9 mouse cellular contexts compared by ENCODE assay signal in the genomic region with DNA sequence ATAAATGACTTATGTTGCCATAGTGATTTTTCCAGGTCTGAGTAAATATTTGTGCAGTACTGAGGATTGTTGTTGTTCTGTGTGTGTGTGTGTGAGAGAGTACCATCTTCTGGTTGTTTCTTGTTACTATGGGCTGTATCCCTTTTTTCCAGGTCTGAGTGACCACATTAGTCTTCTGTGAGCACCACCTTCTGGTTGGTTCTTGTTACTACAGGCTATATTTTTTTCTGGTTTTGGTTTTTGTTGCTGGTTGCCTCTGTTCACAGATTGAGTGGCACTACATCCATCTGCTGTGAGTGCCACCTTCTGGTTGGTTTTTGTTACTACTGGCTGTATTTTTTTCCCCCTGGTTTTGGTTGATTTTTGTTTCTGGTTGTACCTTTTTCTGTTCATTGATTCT. TPM values are rescaled to one million over a fixed set of nuclear protein-coding genes. Genes with fewer than 3 reads are reported as not detected.
DNase-seq lines count a peak whose midpoint lies in the region; ATAC-seq and TF ChIP-seq lines count a peak whose summit lies in the region.
"Had no signal": no experiment of that assay in that cellular context is flagged by ENCODE, and none has a peak within 500 bp of the region (broad histone marks: within the 10 kb centered on the region; RNA-seq: fewer than 3 reads in every experiment).

No protein-coding gene starts in this region.

- peak; percentile 62 for DNase-seq in left cerebral cortex, adult 11 months (ENCODE audit: low spot score)
- no peak for DNase-seq in left cerebral cortex, postnatal 36 days (ENCODE audit: low spot score in 2 of 2)
- DNase-seq in MEL (ENCODE audit: low read depth, low spot score), result peak; percentile 77
- peak; percentile 46 for DNase-seq in c-Kit-positive CD71-negative TER-119-negative erythroid progenitor cells, embryonic 14.5 days (ENCODE audit: low read depth)
- DNase-seq in heart, postnatal 0 days (ENCODE audit: low spot score), result peak; percentile 50
- no peak for DNase-seq in urinary bladder, postnatal 4 days (ENCODE audit: low spot score in 2 of 2)

- no peak overlapping the region for H3K9ac ChIP-seq in MEL (ENCODE audit: control insufficient read depth, low read depth, low read length, poor library complexity, severe bottlenecking)
- no peak overlapping the region for H3K9ac ChIP-seq in heart, postnatal 0 days (replicated peaks; ENCODE audit: low read depth, low read length)
- H3K9ac ChIP-seq in midbrain, embryonic 13.5 days (replicated peaks), result no peak overlapping the region

- peak; percentile 76 for TF ChIP-seq RAD21 in MEL (IDR thresholded peaks at IDR 0.05; ENCODE audit: low read depth, low read length)

- no peaks in the 10 kb centered on the region for H3K79me2 ChIP-seq in MEL (ENCODE audit: control insufficient read depth, insufficient read depth, low read length, poor library complexity)

- intact Hi-C loops in left cerebral cortex, postnatal 36 days (cut with DNase I), result no loop called here

- ATAC-seq in heart, postnatal 0 days (ENCODE audit: insufficient read depth, low read depth), result peak; percentile 41; the same call in 1 of the 2 replicates
- ATAC-seq in midbrain, embryonic 13.5 days, result 0 out of 2 replicates have a peak, but pooled peaks have one; percentile 27

- H3K4me3 ChIP-seq in MEL (ENCODE audit: control insufficient read depth in 1 of 2, insufficient read depth in 1 of 2, low read depth in 2 of 2, low read length in 2 of 2), result no peak overlapping the region
- no peak overlapping the region for H3K4me3 ChIP-seq in heart, postnatal 0 days (ENCODE audit: low read depth, low read length)
- no peak overlapping the region for H3K4me3 ChIP-seq in midbrain, embryonic 13.5 days (replicated peaks)

- H3K4me2 ChIP-seq in heart, postnatal 0 days (ENCODE audit: low read depth, low read length), result no peak overlapping the region
- no peak overlapping the region for H3K4me2 ChIP-seq in midbrain, embryonic 13.5 days (replicated peaks)

- H3K36me3 ChIP-seq in MEL (ENCODE audit: control insufficient read depth in 1 of 2, insufficient read depth in 2 of 2, low read length in 2 of 2), result peaks cover 0 to 4% of the 10 kb centered on the region in 2 experiments; a peak in 2 of 4 replicates
- no peaks in the 10 kb centered on the region for H3K36me3 ChIP-seq in heart, postnatal 0 days (replicated peaks; ENCODE audit: control insufficient read depth, insufficient read depth, low read length)
- H3K36me3 ChIP-seq in midbrain, embryonic 13.5 days, result no peaks in the 10 kb centered on the region

- no peak overlapping the region for H3K27ac ChIP-seq in MEL (ENCODE audit: control insufficient read depth, low read depth, low read length)
- H3K27ac ChIP-seq in heart, postnatal 0 days (ENCODE audit: low read depth), result no peak overlapping the region
- no peak overlapping the region for H3K27ac ChIP-seq in midbrain, embryonic 13.5 days

- no peak for TF ChIP-seq POLR2A in MEL (IDR thresholded peaks at IDR 0.05; ENCODE audit: control insufficient read depth in 1 of 2, insufficient read depth in 1 of 2, low read depth in 1 of 2, low read length in 2 of 2, poor library complexity in 1 of 2)

- H3K9me3 ChIP-seq in MEL (replicated peaks; ENCODE audit: insufficient read depth, low read length), result no peaks in the 10 kb centered on the region
- H3K9me3 ChIP-seq in heart, postnatal 0 days (replicated peaks; ENCODE audit: control insufficient read depth, low read length), result 0 out of 2 replicates have a peak, but pooled peaks cover 3% of the 10 kb centered on the region
- H3K9me3 ChIP-seq in midbrain, embryonic 13.5 days, result no peaks in the 10 kb centered on the region

- H3K27me3 ChIP-seq in MEL (ENCODE audit: control insufficient read depth in 1 of 2, insufficient read depth in 2 of 2, low read length in 2 of 2), result no peaks in the 10 kb centered on the region
- H3K27me3 ChIP-seq in heart, postnatal 0 days (ENCODE audit: control insufficient read depth, insufficient read depth, low read length), result no peaks in the 10 kb centered on the region
- no peaks in the 10 kb centered on the region for H3K27me3 ChIP-seq in midbrain, embryonic 13.5 days

- TF ChIP-seq CTCF in MEL (IDR thresholded peaks at IDR 0.05 in 2 of 3, conservative IDR thresholded peaks at IDR 0.05 in 1 of 3; ENCODE audit: control insufficient read depth in 1 of 3, insufficient read depth in 1 of 3, low read depth in 2 of 3, low read length in 3 of 3, poor library complexity in 1 of 3, severe bottlenecking in 1 of 3), result peak; percentile 18 to 84 (median 57); a peak in 5 of 6 replicates
- TF ChIP-seq CTCF in heart, postnatal 0 days (IDR thresholded peaks at IDR 0.05; ENCODE audit: low read depth), result peak; percentile 42

- H3K4me1 ChIP-seq in MEL (ENCODE audit: control insufficient read depth in 1 of 2, insufficient read depth in 2 of 2, low read length in 2 of 2), result peaks cover 0 to 2% of the 10 kb centered on the region in 2 experiments; a peak in 1 of 4 replicates
- no peaks in the 10 kb centered on the region for H3K4me1 ChIP-seq in heart, postnatal 0 days (ENCODE audit: control insufficient read depth, insufficient read depth)
- H3K4me1 ChIP-seq in midbrain, embryonic 13.5 days (replicated peaks), result no peaks in the 10 kb centered on the region

- TF ChIP-seq EP300 in MEL (IDR thresholded peaks at IDR 0.05; ENCODE audit: low read depth in 1 of 2, low read length in 2 of 2), result no peak
- TF ChIP-seq EP300 in heart, postnatal 0 days (IDR thresholded peaks at IDR 0.05; ENCODE audit: low read depth), result no peak

TF ChIP-seq in MEL, 35 proteins besides CTCF, POLR2A, EP300 and RAD21:
- TF ChIP-seq UBTF (IDR thresholded peaks at IDR 0.05; ENCODE audit: borderline replicate concordance, insufficient read depth, low read depth, low read length), result no peak
- TF ChIP-seq ZNF384 (IDR thresholded peaks at IDR 0.05; ENCODE audit: low read depth, low read length), result peak; percentile 74
- peak; percentile 77 for TF ChIP-seq ZC3H11A (IDR thresholded peaks at IDR 0.05; ENCODE audit: low read depth, low read length)
- no peak for TF ChIP-seq GABPA (IDR thresholded peaks at IDR 0.05; ENCODE audit: low read depth, low read length)
- peak; percentile 75 for TF ChIP-seq SMC3 (IDR thresholded peaks at IDR 0.05; ENCODE audit: low read depth, low read length)
TF ChIP-seq in MEL: peak in this region for 3.

RNA-seq across cellular contexts. Expression of a gene that starts 18.1 kb away (rescaled TPM):
- 10 to 100 TPM; 38.4 to 38.8 TPM for total RNA-seq in left cerebral cortex, postnatal 36 days (2021)
- 77.2 and 78.7 TPM in 2 replicates for total RNA-seq in MEL (2012; rRNA removed)
- 10 to 100 TPM in 1 of 2 experiments, not detected in 1; 84.6 TPM for polyA plus RNA-seq in MEL (2012; ENCODE audit: insufficient read depth in 1 of 2, insufficient read length in 2 of 2, low read depth in 1 of 2, low replicate concordance in 2 of 2, missing spikeins in 1 of 2)
- total RNA-seq in heart, postnatal 0 days (2014; rRNA removed; ENCODE audit: low replicate concordance), result 10.1 and 24.9 TPM in 2 replicates
- 83.7 and 87.1 TPM in 2 replicates for polyA plus RNA-seq in heart, postnatal 0 days (2015; fragmentation: Nextera tagmentation; extraction: Ambion mirVana)
- 70.2 and 74.3 TPM in 2 replicates for polyA plus RNA-seq in midbrain, embryonic 13.5 days (2015; fragmentation: Nextera tagmentation; extraction: Ambion mirVana)

RNA-seq across cellular contexts. Expression of a gene that starts 18.3 kb away (rescaled TPM):
- total RNA-seq in left cerebral cortex, postnatal 36 days (2021), result 10 to 100 TPM; 71.9 to 83.9 TPM
- 40.9 and 50.5 TPM in 2 replicates for total RNA-seq in MEL (2012; rRNA removed)
- 100 to 1,000 TPM in 1 of 2 experiments, not detected in 1; 203 TPM for polyA plus RNA-seq in MEL (2012; ENCODE audit: insufficient read depth in 1 of 2, insufficient read length in 2 of 2, low read depth in 1 of 2, low replicate concordance in 2 of 2, missing spikeins in 1 of 2)
- total RNA-seq in heart, postnatal 0 days (2014; rRNA removed; ENCODE audit: low replicate concordance), result 19.0 and 21.8 TPM in 2 replicates
- 5.2 and 6.7 TPM in 2 replicates for polyA plus RNA-seq in heart, postnatal 0 days (2015; fragmentation: Nextera tagmentation; extraction: Ambion mirVana)
- 23.6 and 23.8 TPM in 2 replicates for polyA plus RNA-seq in midbrain, embryonic 13.5 days (2015; fragmentation: Nextera tagmentation; extraction: Ambion mirVana)

RNA-seq across cellular contexts. Expression of a gene that starts 22.2 kb away (rescaled TPM):
- 1 to 10 TPM; 8.5 to 9.9 TPM for total RNA-seq in left cerebral cortex, postnatal 36 days (2021)
- 1.3 and 2.9 TPM in 2 replicates for total RNA-seq in MEL (2012; rRNA removed)
- polyA plus RNA-seq in MEL (2012; ENCODE audit: insufficient read depth in 1 of 2, insufficient read length in 2 of 2, low read depth in 1 of 2, low replicate concordance in 2 of 2, missing spikeins in 1 of 2), result 10 to 100 TPM in 1 of 2 experiments, not detected in 1; 13.9 TPM
- 2.1 and 13.1 TPM in 2 replicates for total RNA-seq in heart, postnatal 0 days (2014; rRNA removed; ENCODE audit: low replicate concordance)
- not detected in 2 replicates for polyA plus RNA-seq in heart, postnatal 0 days (2015; fragmentation: Nextera tagmentation; extraction: Ambion mirVana)
- polyA plus RNA-seq in midbrain, embryonic 13.5 days (2015; fragmentation: Nextera tagmentation; extraction: Ambion mirVana), result 0.23 TPM in 1 of 2 replicates, not detected in the other
- polyA plus RNA-seq: frontal cortex, adult 2 months; lung, embryonic 16.5 days had no signal

RNA-seq across cellular contexts. Expression of a gene that starts 22.2 kb away (rescaled TPM):
- total RNA-seq in left cerebral cortex, postnatal 36 days (2021), result 10 to 100 TPM; 28.2 to 30.6 TPM
- total RNA-seq in MEL (2012; rRNA removed), result 19.9 and 25.3 TPM in 2 replicates
- polyA plus RNA-seq in MEL (2012; ENCODE audit: insufficient read depth in 1 of 2, insufficient read length in 2 of 2, low read depth in 1 of 2, low replicate concordance in 2 of 2, missing spikeins in 1 of 2), result 10 to 100 TPM in 1 of 2 experiments, not detected in 1; 33.0 TPM
- total RNA-seq in heart, postnatal 0 days (2014; rRNA removed; ENCODE audit: low replicate concordance), result 34.7 and 45.6 TPM in 2 replicates
- 30.6 and 32.9 TPM in 2 replicates for polyA plus RNA-seq in heart, postnatal 0 days (2015; fragmentation: Nextera tagmentation; extraction: Ambion mirVana)
- polyA plus RNA-seq in midbrain, embryonic 13.5 days (2015; fragmentation: Nextera tagmentation; extraction: Ambion mirVana), result 35.5 and 38.4 TPM in 2 replicates

RNA-seq across cellular contexts. Expression of a gene that starts 46.8 kb away (rescaled TPM):
- 1 to 10 TPM; 1.5 to 2.2 TPM for total RNA-seq in left cerebral cortex, postnatal 36 days (2021)
- 81.1 and 90.2 TPM in 2 replicates for total RNA-seq in MEL (2012; rRNA removed)
- polyA plus RNA-seq in MEL (2012; ENCODE audit: insufficient read depth in 1 of 2, insufficient read length in 2 of 2, low read depth in 1 of 2, low replicate concordance in 2 of 2, missing spikeins in 1 of 2), result 10 to 100 TPM in 1 of 2 experiments, not detected in 1; 87.4 TPM
- 16.3 and 25.7 TPM in 2 replicates for total RNA-seq in heart, postnatal 0 days (2014; rRNA removed; ENCODE audit: low replicate concordance)
- 10.3 and 12.1 TPM in 2 replicates for polyA plus RNA-seq in heart, postnatal 0 days (2015; fragmentation: Nextera tagmentation; extraction: Ambion mirVana)
- polyA plus RNA-seq in midbrain, embryonic 13.5 days (2015; fragmentation: Nextera tagmentation; extraction: Ambion mirVana), result 17.4 and 18.5 TPM in 2 replicates

Comparison
In these comparisons a context has a peak if more than half of its experiments do, and no peak if none do; other contexts are left out.
1. DNase-seq: peak in left cerebral cortex, adult 11 months (single experiment), MEL (single experiment), c-Kit-positive CD71-negative TER-119-negative erythroid progenitor cells, embryonic 14.5 days (single experiment) and heart, postnatal 0 days (single experiment); none in left cerebral cortex, postnatal 36 days (0 of 2) and urinary bladder, postnatal 4 days (0 of 2).